Mouse (Mus musculus): ENCODE results near the gene Mpo. TPM values are rescaled to one million over a fixed set of nuclear protein-coding genes. Genes with fewer than 3 reads are reported as not detected.

Mpo gene
- polyA plus RNA-seq, 1 experiment from 2014 or later: 0.89 TPM

DNA sequence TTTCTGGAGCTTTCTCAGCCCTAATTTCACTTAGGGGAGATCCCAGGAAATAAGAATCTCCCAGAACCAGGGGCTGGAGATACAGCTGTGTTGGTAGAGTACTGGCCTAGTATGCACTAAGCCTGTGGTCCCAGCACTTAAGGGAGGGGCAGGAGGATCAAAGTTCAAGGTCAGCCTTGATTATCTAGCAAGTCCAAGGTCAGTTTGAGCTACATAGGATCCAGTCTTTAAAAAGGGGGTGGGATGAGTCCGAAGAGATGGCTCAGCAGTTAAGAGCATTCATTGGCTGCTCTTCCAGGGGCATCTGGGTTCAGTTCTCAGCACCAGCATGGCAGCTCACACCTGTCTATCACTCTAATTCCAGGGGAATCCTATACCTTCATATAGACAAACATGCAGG is 41.1 kb upstream of the Mpo start:
- WGBS: 81% methylated on average over 1 of the region's 1 CpGs
- H3K36me3 ChIP-seq (ENCODE audit: insufficient read depth): no peaks in the 10 kb centered on the region
- no peaks in the 10 kb centered on the region for H3K9me3 ChIP-seq (ENCODE audit: low read depth, low read length)
- no peak for ATAC-seq (ENCODE audit: insufficient read depth)
- no peaks in the 10 kb centered on the region for H3K27me3 ChIP-seq (ENCODE audit: insufficient read depth, low read length)
- no peak overlapping the region for H3K9ac ChIP-seq
- H3K4me2 ChIP-seq: no peak overlapping the region
- DNase-seq: no peak
- H3K27ac ChIP-seq (ENCODE audit: low read depth): no peak overlapping the region
- H3K4me3 ChIP-seq (ENCODE audit: low read depth, low read length): no peak overlapping the region
- no peak for TF ChIP-seq CTCF (IDR thresholded peaks at IDR 0.05; ENCODE audit: low read depth)
- no peaks in the 10 kb centered on the region for H3K4me1 ChIP-seq (ENCODE audit: insufficient read depth)

- TF ChIP-seq CTCF (IDR thresholded peaks at IDR 0.05; ENCODE audit: low read depth): no peak
- no peak for ATAC-seq (ENCODE audit: insufficient read depth)
- H3K4me3 ChIP-seq (ENCODE audit: low read depth, low read length): no peak overlapping the region
- no peaks in the 10 kb centered on the region for H3K36me3 ChIP-seq (ENCODE audit: insufficient read depth)
- H3K9ac ChIP-seq: peak overlapping the region; percentile 6; the same call in 1 of the 2 replicates
- H3K4me1 ChIP-seq (ENCODE audit: insufficient read depth): no peaks in the 10 kb centered on the region
- H3K4me2 ChIP-seq: no peak overlapping the region
- no peaks in the 10 kb centered on the region for H3K27me3 ChIP-seq (ENCODE audit: insufficient read depth, low read length)
- DNase-seq: no peak
- no peaks in the 10 kb centered on the region for H3K9me3 ChIP-seq (ENCODE audit: low read depth, low read length)
- WGBS: 78% methylated on average over 8 of the region's 8 CpGs
- H3K27ac ChIP-seq (ENCODE audit: low read depth): no peak overlapping the region
Measured at GRCm38 (mm10) chr11:87753255-87753654, 40.1 kb upstream of the Mpo start.

GRCm38 (mm10) chr11:87753891-87754501 is 39.4 kb upstream of the Mpo start:
- no peak for TF ChIP-seq CTCF (IDR thresholded peaks at IDR 0.05; ENCODE audit: low read depth)
- H3K4me2 ChIP-seq: no peak overlapping the region

DNA sequence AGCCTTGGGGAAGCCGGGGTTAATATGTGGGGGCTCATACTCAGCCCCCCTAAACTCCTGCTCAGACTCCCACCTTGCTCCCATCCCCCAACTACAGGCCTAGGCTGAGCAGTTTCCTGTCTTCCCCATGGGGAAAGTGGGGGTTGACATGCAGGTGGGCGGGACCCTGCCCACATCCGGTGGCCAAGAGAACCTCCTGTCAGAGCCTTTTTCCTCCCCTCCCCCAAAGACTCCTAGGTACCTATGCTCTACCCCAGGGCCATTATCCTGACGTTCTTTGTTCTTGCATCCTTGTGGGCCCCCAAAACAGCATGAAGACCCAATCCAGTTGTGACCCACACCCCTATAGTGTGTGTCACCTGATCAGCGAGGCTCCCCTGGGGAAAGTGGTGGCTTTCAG is 38.8 kb upstream of the Mpo start:
- H3K27me3 ChIP-seq (ENCODE audit: insufficient read depth, low read length): 0 out of 2 replicates have a peak, but pooled peaks cover 3% of the 10 kb centered on the region
- H3K4me3 ChIP-seq (ENCODE audit: low read depth, low read length): no peak overlapping the region
- H3K27ac ChIP-seq (ENCODE audit: low read depth): no peak overlapping the region
- DNase-seq (no peak), ATAC-seq (ENCODE audit: insufficient read depth) (no peak)
- H3K4me1 ChIP-seq (ENCODE audit: insufficient read depth): no peaks in the 10 kb centered on the region
- peak overlapping the region; percentile 11; the same call in 1 of the 2 replicates for H3K4me2 ChIP-seq
- no peak overlapping the region for H3K9ac ChIP-seq
- WGBS: 68% methylated on average over 5 of the region's 5 CpGs
- TF ChIP-seq CTCF (IDR thresholded peaks at IDR 0.05; ENCODE audit: low read depth): no peak
- H3K36me3 ChIP-seq (ENCODE audit: insufficient read depth): no peaks in the 10 kb centered on the region
- H3K9me3 ChIP-seq (ENCODE audit: low read depth, low read length): no peaks in the 10 kb centered on the region

More at GRCm38 (mm10) chr11:87753891-87754501, 39.4 kb upstream of the Mpo start:
- 81% methylated on average over 5 of the region's 5 CpGs for WGBS
- Histone ChIP-seq H3K4me3 (ENCODE audit: low read depth, low read length) (no peak overlapping the region), H3K4me1 (ENCODE audit: insufficient read depth) (no peaks in the 10 kb centered on the region), H3K36me3 (ENCODE audit: insufficient read depth) (no peaks in the 10 kb centered on the region), H3K9me3 (ENCODE audit: low read depth, low read length) (no peaks in the 10 kb centered on the region), H3K27ac (ENCODE audit: low read depth) (no peak overlapping the region), H3K9ac (peak overlapping the region; percentile 6; the same call in 1 of the 2 replicates), H3K27me3 (ENCODE audit: insufficient read depth, low read length) (no peaks in the 10 kb centered on the region)
- ATAC-seq (ENCODE audit: insufficient read depth) (no peak), DNase-seq (no peak)

DNA sequence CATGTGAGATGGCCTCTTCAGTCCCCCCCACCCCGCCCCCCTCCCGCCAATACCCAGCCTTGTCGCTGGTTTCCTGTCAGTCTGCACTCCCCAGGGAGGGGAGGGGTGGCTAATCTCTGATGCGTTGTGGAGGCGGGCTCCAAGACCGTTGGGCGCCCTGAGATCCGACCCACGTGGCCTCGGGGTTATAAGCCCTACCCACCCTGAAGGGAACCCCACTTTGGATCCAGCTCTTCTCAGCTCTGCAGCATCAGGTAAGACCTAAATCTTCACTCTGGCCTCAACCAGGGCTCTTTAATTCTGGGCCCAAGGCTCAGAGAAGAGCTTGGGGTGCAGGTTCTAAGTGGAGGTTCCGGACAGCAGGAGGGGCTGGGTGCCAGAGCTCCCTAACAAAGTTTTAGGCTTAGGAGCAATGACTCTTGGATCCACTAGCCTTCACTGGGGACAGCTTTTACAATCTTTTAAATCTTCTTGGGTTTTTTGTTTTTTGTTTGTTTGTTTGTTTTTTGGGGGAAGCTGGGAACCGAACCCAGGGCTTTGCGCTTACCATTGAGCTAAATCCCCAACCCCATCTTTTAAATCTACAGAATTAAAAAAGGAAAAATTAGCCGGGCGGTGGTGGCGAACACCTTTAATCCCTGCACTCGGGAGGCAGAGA is 37.9 kb upstream of the Mpo start:
- WGBS: 65% methylated on average over 17 of the region's 17 CpGs
- Histone ChIP-seq H3K36me3 (ENCODE audit: insufficient read depth) (no peaks in the 10 kb centered on the region), H3K27ac (ENCODE audit: low read depth) (no peak overlapping the region), H3K9me3 (ENCODE audit: low read depth, low read length) (no peaks in the 10 kb centered on the region), H3K4me3 (ENCODE audit: low read depth, low read length) (peak overlapping the region; percentile 19; the same call in 1 of the 2 replicates), H3K9ac (peak overlapping the region; percentile 9; the same call in 1 of the 2 replicates), H3K4me2 (no peak overlapping the region; the same call in 1 of the 2 replicates), H3K27me3 (ENCODE audit: insufficient read depth, low read length) (peaks cover 12% of the 10 kb centered on the region), H3K4me1 (ENCODE audit: insufficient read depth) (no peaks in the 10 kb centered on the region)
- no peak for TF ChIP-seq CTCF (IDR thresholded peaks at IDR 0.05; ENCODE audit: low read depth)
- ATAC-seq (ENCODE audit: insufficient read depth) (peak; percentile 64), DNase-seq (peak; percentile 27)

GRCm38 (mm10) chr11:87756251-87756820 is 37.0 kb upstream of the Mpo start:
- H3K4me3 ChIP-seq (ENCODE audit: low read depth, low read length): peak overlapping the region; percentile 19; the same call in 1 of the 2 replicates
- DNase-seq: no peak
- no peak overlapping the region for H3K9ac ChIP-seq
- peaks cover 20% of the 10 kb centered on the region for H3K27me3 ChIP-seq (ENCODE audit: insufficient read depth, low read length)
- ATAC-seq (ENCODE audit: insufficient read depth): no peak
- 85% methylated on average over 15 of the region's 15 CpGs for WGBS
- H3K4me1 ChIP-seq (ENCODE audit: insufficient read depth): no peaks in the 10 kb centered on the region
- TF ChIP-seq CTCF (IDR thresholded peaks at IDR 0.05; ENCODE audit: low read depth): no peak
- no peaks in the 10 kb centered on the region for H3K36me3 ChIP-seq (ENCODE audit: insufficient read depth)
- H3K27ac ChIP-seq (ENCODE audit: low read depth): peak overlapping the region; percentile 40; the same call in 1 of the 2 replicates
- H3K4me2 ChIP-seq: no peak overlapping the region
- H3K9me3 ChIP-seq (ENCODE audit: low read depth, low read length): no peaks in the 10 kb centered on the region

All from lung, embryonic 14.5 days (tissue).